Mouse (Mus musculus): ENCODE measurements around the gene Efcab9. TPM values are rescaled to one million over a fixed set of nuclear protein-coding genes. Genes with fewer than 3 reads are reported as not detected.

The Efcab9 gene
- polyA plus RNA-seq, 1 experiment from 2014 or later: 0.29 TPM

DNA sequence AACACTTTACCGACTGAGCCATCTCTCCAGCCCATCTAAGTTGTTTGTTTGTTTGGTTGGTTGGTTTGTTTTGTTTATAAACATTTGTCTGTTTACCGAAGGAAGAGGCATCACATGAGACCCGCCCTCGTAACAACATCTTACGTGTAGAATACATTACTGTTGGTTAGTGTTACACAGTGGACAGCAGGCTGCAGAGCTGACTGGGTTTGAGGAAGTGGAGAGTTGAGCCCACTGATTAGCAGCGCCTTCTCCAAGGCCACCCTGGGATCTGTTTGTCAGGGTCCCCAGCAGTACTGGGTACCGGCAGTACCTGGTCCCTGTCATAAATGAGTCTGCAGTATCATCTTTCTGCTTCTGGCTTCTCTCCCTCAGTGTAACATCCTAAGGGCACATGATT, 36.2 kb upstream of the Efcab9 start:
- DNase-seq (ENCODE audit: low spot score) (no peak), ATAC-seq (replicated peaks; ENCODE audit: low FRiP score) (no peak)
- Histone ChIP-seq H3K4me3 (ENCODE audit: low read depth, low read length) (no peak overlapping the region), H3K9ac (ENCODE audit: low read length) (no peak overlapping the region), H3K27me3 (ENCODE audit: control insufficient read depth, insufficient read depth, low read length) (no peaks in the 10 kb centered on the region), H3K9me3 (ENCODE audit: control insufficient read depth, low read length) (no peaks in the 10 kb centered on the region), H3K4me2 (ENCODE audit: low read depth, low read length, severe bottlenecking) (no peak overlapping the region), H3K36me3 (ENCODE audit: control insufficient read depth, insufficient read depth, low read length) (no peaks in the 10 kb centered on the region), H3K27ac (ENCODE audit: low read depth, low read length) (no peak overlapping the region), H3K4me1 (replicated peaks; ENCODE audit: control insufficient read depth, insufficient read depth, low read length) (no peaks in the 10 kb centered on the region)
- WGBS: 92% methylated on average over 7 of the region's 7 CpGs

DNA sequence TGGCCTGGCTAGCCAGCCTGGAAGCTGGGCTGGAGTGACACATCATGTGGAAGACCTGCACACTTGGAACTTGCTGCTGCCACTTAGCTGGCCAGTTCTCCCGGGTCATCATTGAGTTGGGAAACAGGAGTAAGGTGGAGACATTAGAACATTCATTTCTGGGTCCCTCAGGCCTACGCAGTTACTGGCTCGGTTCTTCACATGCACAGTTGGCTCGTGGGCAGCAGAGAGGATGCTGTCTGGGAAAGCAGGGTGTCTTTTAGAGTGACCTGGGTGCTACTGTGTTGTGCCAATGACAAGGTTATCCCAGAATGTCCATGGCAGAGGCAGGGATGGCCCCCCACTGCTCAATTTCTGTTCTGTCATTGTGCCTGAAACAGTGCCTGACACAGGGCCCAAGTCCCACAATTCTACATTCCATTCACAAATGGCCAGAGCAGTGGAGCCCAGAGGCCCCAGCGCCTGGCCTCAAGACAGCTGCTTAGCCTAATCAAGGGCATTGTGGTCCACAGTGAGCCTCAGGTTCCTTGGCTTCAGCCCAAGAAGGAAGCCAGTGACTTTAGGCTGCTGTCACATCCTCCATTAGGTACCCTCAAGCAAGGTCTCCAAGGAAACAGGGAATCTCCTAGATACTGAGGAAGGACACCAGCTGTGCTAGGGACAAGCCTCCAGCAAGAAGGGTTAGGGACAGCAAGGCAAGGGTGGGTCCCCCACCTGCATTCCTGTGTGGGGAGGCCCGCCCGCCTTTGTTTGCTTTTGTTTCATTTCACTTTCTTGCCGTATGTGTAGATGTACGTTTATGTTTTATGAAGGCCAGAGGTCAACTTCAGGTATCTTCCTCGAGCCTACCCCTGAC, 35.3 kb upstream of the Efcab9 start:
- no peak overlapping the region for H3K27ac ChIP-seq (ENCODE audit: low read depth, low read length)
- ATAC-seq (replicated peaks; ENCODE audit: low FRiP score) (no peak), DNase-seq (ENCODE audit: low spot score) (no peak)
- no peaks in the 10 kb centered on the region for H3K9me3 ChIP-seq (ENCODE audit: control insufficient read depth, low read length)
- no peak overlapping the region for H3K4me3 ChIP-seq (ENCODE audit: low read depth, low read length)
- H3K36me3 ChIP-seq (ENCODE audit: control insufficient read depth, insufficient read depth, low read length): no peaks in the 10 kb centered on the region
- H3K4me2 ChIP-seq (ENCODE audit: low read depth, low read length, severe bottlenecking): no peak overlapping the region
- WGBS: 89% methylated on average over 10 of the region's 10 CpGs
- H3K4me1 ChIP-seq (replicated peaks; ENCODE audit: control insufficient read depth, insufficient read depth, low read length): no peaks in the 10 kb centered on the region
- H3K9ac ChIP-seq (ENCODE audit: low read length): no peak overlapping the region
- H3K27me3 ChIP-seq (ENCODE audit: control insufficient read depth, insufficient read depth, low read length): no peaks in the 10 kb centered on the region

DNA sequence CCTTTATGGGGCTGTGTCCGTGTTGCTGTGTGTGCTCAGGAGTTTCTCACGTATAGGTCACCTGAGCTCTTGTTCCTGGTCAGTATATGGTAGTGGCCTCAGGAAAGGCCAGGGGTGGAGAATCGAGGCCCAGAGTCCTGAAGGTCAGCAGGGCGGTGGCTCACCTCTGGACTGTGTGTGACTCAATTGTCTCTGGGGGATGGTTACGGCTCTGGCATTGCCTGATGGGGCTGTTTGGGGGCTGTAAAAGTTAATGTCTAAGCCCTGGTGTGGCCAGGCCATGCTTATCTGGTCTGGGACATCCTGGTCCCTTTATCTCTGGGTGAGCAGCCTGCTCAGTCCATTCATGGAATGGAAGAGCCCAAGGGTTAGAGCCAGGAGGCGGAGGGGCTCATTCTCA, 34.3 kb upstream of the Efcab9 start:
- Histone ChIP-seq H3K36me3 (ENCODE audit: control insufficient read depth, insufficient read depth, low read length) (no peaks in the 10 kb centered on the region), H3K4me1 (replicated peaks; ENCODE audit: control insufficient read depth, insufficient read depth, low read length) (no peaks in the 10 kb centered on the region), H3K4me3 (ENCODE audit: low read depth, low read length) (no peak overlapping the region), H3K27ac (ENCODE audit: low read depth, low read length) (no peak overlapping the region), H3K9ac (ENCODE audit: low read length) (no peak overlapping the region), H3K4me2 (ENCODE audit: low read depth, low read length, severe bottlenecking) (no peak overlapping the region), H3K9me3 (ENCODE audit: control insufficient read depth, low read length) (no peaks in the 10 kb centered on the region), H3K27me3 (ENCODE audit: control insufficient read depth, insufficient read depth, low read length) (no peaks in the 10 kb centered on the region)
- DNase-seq (ENCODE audit: low spot score) (no peak), ATAC-seq (replicated peaks; ENCODE audit: low FRiP score) (no peak)
- WGBS: 90% methylated on average over 6 of the region's 6 CpGs

DNA sequence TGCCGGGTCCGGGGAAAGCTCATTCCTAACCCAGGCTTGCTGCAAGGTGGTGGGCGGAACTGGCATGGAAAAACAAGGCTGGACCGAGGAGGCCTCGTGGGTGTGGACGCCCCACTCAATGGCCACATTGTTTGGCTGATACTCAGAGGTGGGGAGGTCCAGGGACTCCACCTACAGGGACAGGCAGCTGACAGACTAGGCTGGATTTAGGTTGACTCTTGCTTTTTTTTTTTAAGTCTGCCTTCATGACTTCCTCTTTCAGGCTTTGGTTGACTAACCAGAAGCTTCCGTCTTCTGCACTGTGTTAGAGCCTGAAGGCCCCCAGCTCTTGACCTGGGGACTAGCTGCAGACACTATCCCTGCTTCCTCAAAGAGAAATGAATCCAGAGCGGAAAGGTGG, 33.2 kb upstream of the Efcab9 start:
- DNase-seq (ENCODE audit: low spot score) (no peak), ATAC-seq (replicated peaks; ENCODE audit: low FRiP score) (no peak)
- no peaks in the 10 kb centered on the region for H3K4me1 ChIP-seq (replicated peaks; ENCODE audit: control insufficient read depth, insufficient read depth, low read length)
- H3K4me3 ChIP-seq (ENCODE audit: low read depth, low read length): no peak overlapping the region
- H3K9ac ChIP-seq (ENCODE audit: low read length): no peak overlapping the region
- H3K27me3 ChIP-seq (ENCODE audit: control insufficient read depth, insufficient read depth, low read length): no peaks in the 10 kb centered on the region
- 63% methylated on average over 8 of the region's 8 CpGs for WGBS
- H3K4me2 ChIP-seq (ENCODE audit: low read depth, low read length, severe bottlenecking): no peak overlapping the region
- H3K27ac ChIP-seq (ENCODE audit: low read depth, low read length): no peak overlapping the region
- no peaks in the 10 kb centered on the region for H3K9me3 ChIP-seq (ENCODE audit: control insufficient read depth, low read length)
- H3K36me3 ChIP-seq (ENCODE audit: control insufficient read depth, insufficient read depth, low read length): no peaks in the 10 kb centered on the region

DNA sequence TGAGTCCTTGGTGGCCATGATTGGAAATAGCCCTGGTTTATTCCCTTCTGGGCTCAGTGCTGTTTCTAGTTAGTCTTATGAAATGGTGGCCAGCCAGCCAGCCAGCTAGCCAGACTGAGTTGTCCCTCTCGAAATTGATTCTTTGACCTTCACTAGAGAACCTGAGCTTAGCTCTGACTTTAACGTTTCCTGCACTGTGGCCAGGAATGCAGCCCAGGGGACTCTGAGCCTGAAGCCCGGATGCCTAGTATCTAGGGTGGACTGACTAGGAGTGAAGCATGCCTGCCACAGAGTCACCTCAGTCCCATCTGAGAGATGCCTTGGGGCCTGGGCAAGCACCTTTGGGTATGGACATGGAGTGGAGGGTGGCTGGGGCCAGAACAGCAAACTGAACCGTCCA, 32.7 kb upstream of the Efcab9 start:
- WGBS: 64% methylated on average over 4 of the region's 4 CpGs
- Histone ChIP-seq H3K9ac (ENCODE audit: low read length) (no peak overlapping the region), H3K4me2 (ENCODE audit: low read depth, low read length, severe bottlenecking) (no peak overlapping the region), H3K27me3 (ENCODE audit: control insufficient read depth, insufficient read depth, low read length) (no peaks in the 10 kb centered on the region), H3K4me3 (ENCODE audit: low read depth, low read length) (no peak overlapping the region), H3K9me3 (ENCODE audit: control insufficient read depth, low read length) (no peaks in the 10 kb centered on the region), H3K4me1 (replicated peaks; ENCODE audit: control insufficient read depth, insufficient read depth, low read length) (no peaks in the 10 kb centered on the region), H3K27ac (ENCODE audit: low read depth, low read length) (no peak overlapping the region), H3K36me3 (ENCODE audit: control insufficient read depth, insufficient read depth, low read length) (no peaks in the 10 kb centered on the region)
- DNase-seq (ENCODE audit: low spot score) (no peak), ATAC-seq (replicated peaks; ENCODE audit: low FRiP score) (no peak)

DNA sequence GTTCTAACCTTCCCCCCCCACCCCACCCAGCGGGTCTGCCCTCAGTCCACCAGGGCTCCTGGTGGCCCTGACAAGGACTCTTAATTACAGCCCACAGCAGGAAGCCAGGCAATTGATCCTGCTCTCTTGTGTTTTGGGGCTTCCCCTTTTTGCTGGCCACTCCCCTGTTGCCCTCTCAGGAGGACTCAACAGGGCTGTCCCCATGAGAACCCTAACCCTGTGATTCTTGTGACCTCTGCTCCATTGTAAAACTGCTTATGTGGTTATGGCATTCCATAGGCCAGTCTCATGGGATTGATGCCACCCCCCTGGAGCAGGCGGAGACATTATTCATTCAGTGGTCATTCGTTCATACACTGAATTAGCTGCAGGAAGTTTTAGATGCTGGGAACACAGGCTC, 31.8 kb upstream of the Efcab9 start:
- Histone ChIP-seq H3K4me3 (ENCODE audit: low read depth, low read length) (no peak overlapping the region), H3K9ac (ENCODE audit: low read length) (no peak overlapping the region), H3K4me1 (replicated peaks; ENCODE audit: control insufficient read depth, insufficient read depth, low read length) (no peaks in the 10 kb centered on the region), H3K4me2 (ENCODE audit: low read depth, low read length, severe bottlenecking) (no peak overlapping the region), H3K27ac (ENCODE audit: low read depth, low read length) (no peak overlapping the region), H3K9me3 (ENCODE audit: control insufficient read depth, low read length) (no peaks in the 10 kb centered on the region), H3K36me3 (ENCODE audit: control insufficient read depth, insufficient read depth, low read length) (no peaks in the 10 kb centered on the region), H3K27me3 (ENCODE audit: control insufficient read depth, insufficient read depth, low read length) (no peaks in the 10 kb centered on the region)
- no peak for ATAC-seq (replicated peaks; ENCODE audit: low FRiP score)
- no peak for DNase-seq (ENCODE audit: low spot score)
- 24% methylated on average over 3 of the region's 3 CpGs for WGBS

DNA sequence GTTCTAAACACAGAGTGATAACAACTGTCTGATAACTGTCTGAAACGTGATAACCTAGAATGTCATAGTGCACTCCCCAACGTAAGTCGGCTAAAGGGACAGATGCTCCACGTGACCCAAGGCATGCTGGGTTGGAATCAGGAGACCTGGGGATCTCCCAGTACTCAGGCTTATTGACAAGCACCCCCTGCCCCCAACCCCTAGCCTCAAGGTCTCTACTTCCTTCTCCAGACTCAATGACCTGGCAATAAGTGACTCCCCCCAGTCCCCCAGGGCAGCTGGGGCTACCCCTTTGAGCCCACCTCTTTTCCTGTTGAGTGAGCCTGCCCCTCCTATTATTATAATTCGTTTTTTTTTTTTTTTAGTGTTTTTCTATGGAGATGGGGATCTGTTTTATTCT, 30.8 kb upstream of the Efcab9 start:
- H3K9ac ChIP-seq (ENCODE audit: low read length): no peak overlapping the region
- H3K4me3 ChIP-seq (ENCODE audit: low read depth, low read length): no peak overlapping the region
- DNase-seq (ENCODE audit: low spot score) (no peak), ATAC-seq (replicated peaks; ENCODE audit: low FRiP score) (no peak)
- H3K36me3 ChIP-seq (ENCODE audit: control insufficient read depth, insufficient read depth, low read length): no peaks in the 10 kb centered on the region
- H3K4me1 ChIP-seq (replicated peaks; ENCODE audit: control insufficient read depth, insufficient read depth, low read length): no peaks in the 10 kb centered on the region
- H3K27ac ChIP-seq (ENCODE audit: low read depth, low read length): no peak overlapping the region
- no peak overlapping the region for H3K4me2 ChIP-seq (ENCODE audit: low read depth, low read length, severe bottlenecking)
- H3K27me3 ChIP-seq (ENCODE audit: control insufficient read depth, insufficient read depth, low read length): no peaks in the 10 kb centered on the region
- 63% methylated on average over 5 of the region's 5 CpGs for WGBS
- no peaks in the 10 kb centered on the region for H3K9me3 ChIP-seq (ENCODE audit: control insufficient read depth, low read length)

DNA sequence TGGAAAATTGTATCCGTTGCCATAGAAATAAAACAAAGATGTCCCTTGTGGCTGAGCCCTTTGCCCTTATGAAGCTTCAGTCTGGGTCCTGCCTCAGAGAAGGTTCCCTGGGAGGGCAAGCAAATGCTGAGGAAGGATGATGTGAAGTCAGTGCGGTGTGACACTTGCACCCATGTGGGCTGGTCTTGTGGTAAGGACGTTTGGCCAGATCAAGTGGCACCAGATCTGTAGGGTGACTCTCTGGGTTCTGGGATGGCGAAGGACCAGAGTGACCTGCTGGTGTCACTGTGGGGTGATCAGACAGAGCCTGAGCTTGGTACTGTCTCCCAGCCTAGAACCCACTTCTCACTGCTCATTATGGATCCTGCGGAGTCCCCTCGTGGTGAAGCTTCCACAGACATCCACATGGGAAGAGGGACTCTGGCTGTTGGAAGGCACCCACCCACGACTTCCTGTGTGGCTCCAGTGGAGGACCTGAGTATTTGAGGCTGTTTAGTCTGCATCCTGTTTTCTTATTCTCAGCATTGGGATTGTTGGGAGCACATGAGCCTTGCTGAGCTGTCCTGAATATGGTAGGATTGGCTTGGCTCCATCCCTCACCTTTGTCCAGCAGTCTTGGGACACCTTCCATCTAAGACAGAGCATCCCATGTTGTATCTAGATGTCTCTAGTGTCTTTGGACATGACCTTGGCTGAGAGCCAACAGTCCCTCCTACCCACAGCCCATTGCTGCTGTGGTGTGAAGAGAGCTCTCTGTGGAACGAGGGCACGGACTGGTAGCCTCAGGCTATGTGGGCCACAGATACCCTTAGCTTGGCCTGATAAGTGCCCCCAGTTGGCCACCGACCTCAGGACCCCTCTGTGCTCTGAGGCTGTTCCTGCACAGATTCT, 29.8 kb upstream of the Efcab9 start:
- Histone ChIP-seq H3K4me2 (ENCODE audit: low read depth, low read length, severe bottlenecking) (no peak overlapping the region), H3K9me3 (ENCODE audit: control insufficient read depth, low read length) (no peaks in the 10 kb centered on the region), H3K36me3 (ENCODE audit: control insufficient read depth, insufficient read depth, low read length) (no peaks in the 10 kb centered on the region), H3K4me1 (replicated peaks; ENCODE audit: control insufficient read depth, insufficient read depth, low read length) (no peaks in the 10 kb centered on the region), H3K27ac (ENCODE audit: low read depth, low read length) (no peak overlapping the region), H3K9ac (ENCODE audit: low read length) (no peak overlapping the region), H3K27me3 (ENCODE audit: control insufficient read depth, insufficient read depth, low read length) (no peaks in the 10 kb centered on the region), H3K4me3 (ENCODE audit: low read depth, low read length) (no peak overlapping the region)
- 82% methylated on average over 10 of the region's 10 CpGs for WGBS
- no peak for ATAC-seq (replicated peaks; ENCODE audit: low FRiP score)
- DNase-seq (ENCODE audit: low spot score): no peak
